Mouse (Mus musculus) stomach, postnatal 0 days (tissue): ENCODE measurements around the gene Ypel3. TPM values are rescaled to one million over a fixed set of nuclear protein-coding genes. Genes with fewer than 3 reads are reported as not detected.
A peak's percentile ranks its signal among the peaks of the same experiment; 100 is the strongest.

ENCODE experiments used
- ATAC-seq: fragments of 200-750 bp; cut with Nextera tagmentation; 2 replicates; pipeline ENCODE4 v1.8.0; 2017; ENCODE audit not compliant: low FRiP score, low TSS enrichment
- DNase-seq: peaks from one replicate; pipeline ENCODE4 v3.0.0-alpha.2; 2016; ENCODE audit warnings: low spot score
- H3K27ac ChIP-seq: fragments of 300-500 bp; sonication (generic); replicated peaks from 2 replicates; pipeline ENCODE4 v1.5.1; 2014; ENCODE audit warnings: mild to moderate bottlenecking, control low read depth
- H3K27me3 ChIP-seq: fragments of 300-500 bp; sonication (generic); 2 replicates; pipeline ENCODE4 v1.6.1; 2014; ENCODE audit warnings: low read length; ENCODE audit not compliant: control insufficient read depth, insufficient read depth
- H3K36me3 ChIP-seq: fragments of 300-500 bp; sonication (generic); 2 replicates; pipeline ENCODE4 v1.6.1; 2014; ENCODE audit warnings: low read length, mixed read lengths; ENCODE audit not compliant: control insufficient read depth, insufficient read depth
- H3K4me1 ChIP-seq: fragments of 300-500 bp; sonication (generic); replicated peaks from 2 replicates; pipeline ENCODE4 v1.6.1; 2014; ENCODE audit warnings: antibody characterized with exemption; ENCODE audit not compliant: control insufficient read depth, insufficient read depth
- H3K4me2 ChIP-seq: fragments of 300-500 bp; sonication (generic); replicated peaks from 2 replicates; pipeline ENCODE4 v1.6.1; 2014; ENCODE audit warnings: low read depth, mild to moderate bottlenecking, control low read depth, moderate library complexity
- H3K4me3 ChIP-seq: fragments of 300-500 bp; sonication (generic); 2 replicates; pipeline ENCODE4 v1.5.1; 2014; ENCODE audit warnings: low read depth, low read length, control low read depth
- H3K9ac ChIP-seq: fragments of 300-500 bp; sonication (generic); 2 replicates; pipeline ENCODE4 v1.6.1; 2014; ENCODE audit warnings: mild to moderate bottlenecking, low read length, control low read depth, mixed read lengths
- H3K9me3 ChIP-seq: fragments of 300-500 bp; sonication (generic); 2 replicates; pipeline ENCODE4 v1.6.1; 2016; ENCODE audit warnings: low read length; ENCODE audit not compliant: control insufficient read depth
- CTCF ChIP-seq: IDR thresholded peaks from 2 replicates; pipeline ENCODE4 v1.5.1; 2016; ENCODE audit warnings: antibody characterized with exemption, low read depth, mild to moderate bottlenecking, moderate library complexity
- EP300 ChIP-seq: optimal IDR thresholded peaks from 2 replicates; pipeline ENCODE3; 2016; ENCODE audit warnings: antibody characterized with exemption
- WGBS: fragments of 180-500 bp; shearing (Covaris S2); extraction: QIAGEN DNeasy Blood & Tissue Kit; methylation state at CpG from one replicate; pipeline ENCODE4 v1.1.7; 2014; 5-methylcytosine and 5-hydroxymethylcytosine counted together
- polyA plus RNA-seq: library from polyadenylated mRNA; unstranded; fragments of >200 nt; fragmentation: Nextera tagmentation; extraction: Ambion mirVana; gene quantifications from 2 replicates; pipeline ENCODE4 v1.2.1, GENCODE M21; 2015

Ypel3 gene
- polyA plus RNA-seq, 1 experiment from 2014 or later = 86.0 TPM

- peak overlapping the region; percentile 53 for H3K27ac ChIP-seq
- under 1% methylated on average over 9 of the region's 9 CpGs for WGBS
Observed at GRCm38 (mm10) chr7:126754866-126755265, 21.9 kb upstream of the Ypel3 start.

GRCm38 (mm10) chr7:126758539-126758938, 18.2 kb upstream of the Ypel3 start:
- Histone ChIP-seq H3K4me1 (peaks cover 13% of the 10 kb centered on the region), H3K9me3 (no peaks in the 10 kb centered on the region), H3K27ac (no peak overlapping the region), H3K4me2 (no peak overlapping the region), H3K27me3 (no peaks in the 10 kb centered on the region), H3K36me3 (peaks cover 2% of the 10 kb centered on the region; the same call in 1 of the 2 replicates), H3K9ac (no peak overlapping the region), H3K4me3 (no peak overlapping the region)
- TF ChIP-seq CTCF = no peak
- TF ChIP-seq EP300 = no peak
- ATAC-seq (no peak), DNase-seq (no peak)
- 73% methylated on average over 7 of the region's 7 CpGs for WGBS

More at GRCm38 (mm10) chr7:126754866-126755265, 21.9 kb upstream of the Ypel3 start:
- TF ChIP-seq CTCF = peak; percentile 93
- no peak for TF ChIP-seq EP300
- Histone ChIP-seq H3K4me1 (peaks cover 3% of the 10 kb centered on the region; the same call in 1 of the 2 replicates), H3K4me3 (no peak overlapping the region), H3K27me3 (no peaks in the 10 kb centered on the region), H3K9ac (peak overlapping the region; percentile 28; the same call in 1 of the 2 replicates), H3K36me3 (no peaks in the 10 kb centered on the region), H3K9me3 (no peaks in the 10 kb centered on the region), H3K4me2 (no peak overlapping the region; the same call in 1 of the 2 replicates)
- ATAC-seq (peak; percentile 75), DNase-seq (peak; percentile 87)

- Histone ChIP-seq H3K4me2 (peak within 1 kb of the TSS; percentile 73), H3K27me3 (no peaks in the 10 kb centered on the region), H3K4me1 (peaks cover 13% of the 10 kb centered on the region), H3K27ac (peak within 1 kb of the TSS; percentile 97), H3K4me3 (peak within 1 kb of the TSS; percentile 82), H3K9me3 (no peaks in the 10 kb centered on the region), H3K36me3 (peaks cover 5% of the 10 kb centered on the region; the same call in 1 of the 2 replicates), H3K9ac (peak within 1 kb of the TSS; percentile 88)
- peak; percentile 59 for ATAC-seq
- TF ChIP-seq EP300 (no peak), CTCF (peak; percentile 80)
- WGBS = 2% methylated on average over 15 of the region's 38 CpGs
- peak; percentile 92 for DNase-seq
Observed at GRCm38 (mm10) chr7:126759050-126759671, 17.6 kb upstream of the Ypel3 start, which contains the start of gene Mapk3. Gene Mapk3, plus strand, starts transcription at chr7:126759601.

GRCm38 (mm10) chr7:126759672-126760390, 16.9 kb upstream of the Ypel3 start:
- Histone ChIP-seq H3K4me1 (peaks cover 13% of the 10 kb centered on the region), H3K27me3 (no peaks in the 10 kb centered on the region), H3K36me3 (peaks cover 12% of the 10 kb centered on the region), H3K9ac (peak overlapping the region; percentile 88), H3K9me3 (no peaks in the 10 kb centered on the region), H3K4me3 (peak overlapping the region; percentile 82), H3K27ac (peak overlapping the region; percentile 97), H3K4me2 (peak overlapping the region; percentile 73)
- DNase-seq (no peak), ATAC-seq (peak; percentile 19)
- under 1% methylated on average over 19 of the region's 24 CpGs for WGBS
- TF ChIP-seq EP300 = no peak
- TF ChIP-seq CTCF = no peak

- no peak for TF ChIP-seq EP300
- TF ChIP-seq CTCF = no peak
- DNase-seq (peak; percentile 83), ATAC-seq (peak; percentile 77)
- H3K4me2 ChIP-seq = peak overlapping the region; percentile 73
- H3K9me3 ChIP-seq = no peaks in the 10 kb centered on the region
- WGBS = 4% methylated on average over 3 of the region's 3 CpGs
- peak overlapping the region; percentile 88 for H3K9ac ChIP-seq
- H3K4me3 ChIP-seq = peak overlapping the region; percentile 82
- peaks cover 14% of the 10 kb centered on the region for H3K36me3 ChIP-seq
- no peaks in the 10 kb centered on the region for H3K27me3 ChIP-seq
- peaks cover 10% of the 10 kb centered on the region for H3K4me1 ChIP-seq
- H3K27ac ChIP-seq = peak overlapping the region; percentile 97
Observed at GRCm38 (mm10) chr7:126760391-126760802, 16.4 kb upstream of the Ypel3 start.
